Mouse (Mus musculus) CH12.LX (cell line): ENCODE results near the gene Ormdl2.

Experiments
- CTCF ChIP-seq, 2 experiments: IDR thresholded peaks in 1 of 2; conservative IDR thresholded peaks in 1 of 2; 2 replicates each; pipeline ENCODE4 v1.5.1; 2011 to 2012; ENCODE audit warnings: low read depth in 2 of 2, low read length in 2 of 2, improper control_type of control experiment in 1 of 2, inconsistent platforms in 1 of 2, mild to moderate bottlenecking in 1 of 2, moderate library complexity in 1 of 2
- E2F4 ChIP-seq: IDR thresholded peaks from 2 replicates; pipeline ENCODE4 v1.6.1; 2011; ENCODE audit warnings: low read depth, low read length, improper control_type of control experiment; ENCODE audit not compliant: insufficient replicate concordance
- ZC3H11A ChIP-seq: IDR thresholded peaks from 2 replicates; pipeline ENCODE4 v1.6.1; 2012; ENCODE audit warnings: low read depth, mild to moderate bottlenecking, inconsistent platforms, low read length, improper control_type of control experiment

DNA sequence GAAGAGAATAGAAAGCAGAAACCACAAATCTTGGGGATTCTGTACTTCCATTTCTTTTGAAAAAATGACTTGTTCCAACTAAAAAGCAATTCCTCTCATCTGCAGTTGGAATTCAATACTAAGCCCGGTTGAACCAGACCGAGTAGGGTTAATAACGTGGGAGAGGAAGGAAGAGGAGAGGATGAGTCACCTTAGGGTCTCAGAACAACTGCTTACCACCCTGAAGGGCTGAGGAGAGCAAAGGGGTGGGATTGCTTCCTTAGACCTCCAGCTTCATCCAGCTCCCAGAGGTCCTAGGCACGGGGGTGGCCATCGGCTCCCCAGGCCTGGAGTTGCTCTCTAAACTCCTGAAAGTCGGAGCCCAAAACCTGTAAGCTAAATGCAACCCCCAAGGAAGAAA, 18.1 kb downstream of the Ormdl2 start:
- TF ChIP-seq CTCF (conservative IDR thresholded peaks at IDR 0.05 in 1 of 2, IDR thresholded peaks at IDR 0.05 in 1 of 2; ENCODE audit: low read depth in 2 of 2, low read length in 2 of 2) = no peak
- TF ChIP-seq E2F4 = no peak
- no peak for TF ChIP-seq ZC3H11A
